Mouse (Mus musculus): ENCODE data around the gene Lce1m. TPM values are rescaled to one million over a fixed set of nuclear protein-coding genes. Genes with fewer than 3 reads are reported as not detected.
"Not testable (repeated sequence)": the region's sequence is repeated elsewhere in the genome, so short reads cannot be mapped to it uniquely, and the experiment has no call there.

Gene Lce1m
- not detected in 2 replicates for polyA plus RNA-seq (2014; fragmentation: Nextera tagmentation; extraction: Ambion mirVana)

GRCm38 (mm10) chr3:93018960-93019359, at the start of gene Lce1m:
Gene Lce1m, minus strand, starts transcription at chr3:93019060.
- H3K4me2 ChIP-seq (ENCODE audit: low read length) = no peak within 1 kb of the TSS
- 82% methylated on average over 2 of the region's 2 CpGs for WGBS
- no peak for ATAC-seq (ENCODE audit: insufficient number of reproducible peaks, insufficient read depth, low FRiP score, low read depth)
- H3K4me1 ChIP-seq (ENCODE audit: control insufficient read depth in 2 of 2, insufficient read depth in 2 of 2, low read length in 2 of 2) = no peaks in the 10 kb centered on the region
- no peaks in the 10 kb centered on the region for H3K27me3 ChIP-seq (ENCODE audit: control insufficient read depth, insufficient read depth, low read length)
- no peak within 1 kb of the TSS for H3K9ac ChIP-seq (ENCODE audit: low read length)
- H3K4me3 ChIP-seq (ENCODE audit: control insufficient read depth in 1 of 2, insufficient read depth in 1 of 2, low read depth in 1 of 2, low read length in 2 of 2) = no peak within 1 kb of the TSS
- H3K9me3 ChIP-seq (ENCODE audit: control insufficient read depth, low read length) = no peaks in the 10 kb centered on the region
- H3K36me3 ChIP-seq (ENCODE audit: control insufficient read depth, insufficient read depth, low read length) = no peaks in the 10 kb centered on the region
- H3K27ac ChIP-seq (replicated peaks in 1 of 2; ENCODE audit: control insufficient read depth in 1 of 2, insufficient read depth in 1 of 2, low read depth in 2 of 2, low read length in 2 of 2) = no peak within 1 kb of the TSS

GRCm38 (mm10) chr3:93068523-93068922, 49.7 kb upstream of the Lce1m start, which contains the start of gene Gm4858:
Gene Gm4858, plus strand, starts transcription at chr3:93068823.
- not testable (repeated sequence) for H3K9me3 ChIP-seq (ENCODE audit: control insufficient read depth, low read length); H3K9ac ChIP-seq (ENCODE audit: low read length); H3K4me2 ChIP-seq (ENCODE audit: low read length); H3K27me3 ChIP-seq (ENCODE audit: control insufficient read depth, insufficient read depth, low read length); H3K4me1 ChIP-seq (ENCODE audit: control insufficient read depth in 2 of 2, insufficient read depth in 2 of 2, low read length in 2 of 2); H3K36me3 ChIP-seq (ENCODE audit: control insufficient read depth, insufficient read depth, low read length); ATAC-seq (ENCODE audit: insufficient number of reproducible peaks, insufficient read depth, low FRiP score, low read depth); H3K4me3 ChIP-seq (ENCODE audit: control insufficient read depth in 1 of 2, insufficient read depth in 1 of 2, low read depth in 1 of 2, low read length in 2 of 2); H3K27ac ChIP-seq (replicated peaks in 1 of 2; ENCODE audit: control insufficient read depth in 1 of 2, insufficient read depth in 1 of 2, low read depth in 2 of 2, low read length in 2 of 2)

GRCm38 (mm10) chr3:93052826-93053474, 34.1 kb upstream of the Lce1m start:
- Histone ChIP-seq H3K9me3 (ENCODE audit: control insufficient read depth, low read length) (no peaks in the 10 kb centered on the region), H3K36me3 (ENCODE audit: control insufficient read depth, insufficient read depth, low read length) (no peaks in the 10 kb centered on the region), H3K27me3 (ENCODE audit: control insufficient read depth, insufficient read depth, low read length) (no peaks in the 10 kb centered on the region), H3K27ac (replicated peaks in 1 of 2; ENCODE audit: control insufficient read depth in 1 of 2, insufficient read depth in 1 of 2, low read depth in 2 of 2, low read length in 2 of 2) (no peak overlapping the region), H3K4me2 (ENCODE audit: low read length) (no peak overlapping the region), H3K9ac (ENCODE audit: low read length) (no peak overlapping the region), H3K4me1 (ENCODE audit: control insufficient read depth in 2 of 2, insufficient read depth in 2 of 2, low read length in 2 of 2) (no peaks in the 10 kb centered on the region), H3K4me3 (ENCODE audit: control insufficient read depth in 1 of 2, insufficient read depth in 1 of 2, low read depth in 1 of 2, low read length in 2 of 2) (no peak overlapping the region)
- no peak for ATAC-seq (ENCODE audit: insufficient number of reproducible peaks, insufficient read depth, low FRiP score, low read depth)
- 50% methylated on average over 10 of the region's 10 CpGs for WGBS

- H3K4me3 ChIP-seq (ENCODE audit: control insufficient read depth in 1 of 2, insufficient read depth in 1 of 2, low read depth in 1 of 2, low read length in 2 of 2) = no peak overlapping the region
- WGBS = 79% methylated on average over 1 of the region's 1 CpGs
- no peak for ATAC-seq (ENCODE audit: insufficient number of reproducible peaks, insufficient read depth, low FRiP score, low read depth)
Measured at GRCm38 (mm10) chr3:93050182-93050581, 31.3 kb upstream of the Lce1m start.

GRCm38 (mm10) chr3:93031450-93031849, 12.6 kb upstream of the Lce1m start:
- Histone ChIP-seq H3K27ac (replicated peaks in 1 of 2; ENCODE audit: control insufficient read depth in 1 of 2, insufficient read depth in 1 of 2, low read depth in 2 of 2, low read length in 2 of 2) (no peak overlapping the region), H3K4me1 (ENCODE audit: control insufficient read depth in 2 of 2, insufficient read depth in 2 of 2, low read length in 2 of 2) (no peaks in the 10 kb centered on the region), H3K9me3 (ENCODE audit: control insufficient read depth, low read length) (no peaks in the 10 kb centered on the region), H3K9ac (ENCODE audit: low read length) (no peak overlapping the region), H3K4me3 (ENCODE audit: control insufficient read depth in 1 of 2, insufficient read depth in 1 of 2, low read depth in 1 of 2, low read length in 2 of 2) (no peak overlapping the region), H3K36me3 (ENCODE audit: control insufficient read depth, insufficient read depth, low read length) (no peaks in the 10 kb centered on the region), H3K27me3 (ENCODE audit: control insufficient read depth, insufficient read depth, low read length) (no peaks in the 10 kb centered on the region), H3K4me2 (ENCODE audit: low read length) (no peak overlapping the region)
- ATAC-seq (ENCODE audit: insufficient number of reproducible peaks, insufficient read depth, low FRiP score, low read depth) = no peak
- WGBS = 45% methylated on average over 5 of the region's 5 CpGs

More at GRCm38 (mm10) chr3:93050182-93050581, 31.3 kb upstream of the Lce1m start:
- Histone ChIP-seq H3K9ac (ENCODE audit: low read length) (no peak overlapping the region), H3K4me2 (ENCODE audit: low read length) (no peak overlapping the region), H3K36me3 (ENCODE audit: control insufficient read depth, insufficient read depth, low read length) (no peaks in the 10 kb centered on the region), H3K9me3 (ENCODE audit: control insufficient read depth, low read length) (no peaks in the 10 kb centered on the region), H3K27me3 (ENCODE audit: control insufficient read depth, insufficient read depth, low read length) (no peaks in the 10 kb centered on the region), H3K27ac (replicated peaks in 1 of 2; ENCODE audit: control insufficient read depth in 1 of 2, insufficient read depth in 1 of 2, low read depth in 2 of 2, low read length in 2 of 2) (no peak overlapping the region), H3K4me1 (ENCODE audit: control insufficient read depth in 2 of 2, insufficient read depth in 2 of 2, low read length in 2 of 2) (no peaks in the 10 kb centered on the region)

- no peaks in the 10 kb centered on the region for H3K27me3 ChIP-seq (ENCODE audit: control insufficient read depth, insufficient read depth, low read length)
- no peak overlapping the region for H3K4me2 ChIP-seq (ENCODE audit: low read length)
- peaks cover 0 to 2% of the 10 kb centered on the region in 2 experiments; a peak in 1 of 4 replicates for H3K4me1 ChIP-seq (ENCODE audit: control insufficient read depth in 2 of 2, insufficient read depth in 2 of 2, low read length in 2 of 2)
- no peak overlapping the region for H3K4me3 ChIP-seq (ENCODE audit: control insufficient read depth in 1 of 2, insufficient read depth in 1 of 2, low read depth in 1 of 2, low read length in 2 of 2)
- H3K27ac ChIP-seq (replicated peaks in 1 of 2; ENCODE audit: control insufficient read depth in 1 of 2, insufficient read depth in 1 of 2, low read depth in 2 of 2, low read length in 2 of 2) = no peak overlapping the region
- no peaks in the 10 kb centered on the region for H3K9me3 ChIP-seq (ENCODE audit: control insufficient read depth, low read length)
- H3K36me3 ChIP-seq (ENCODE audit: control insufficient read depth, insufficient read depth, low read length) = no peaks in the 10 kb centered on the region
- H3K9ac ChIP-seq (ENCODE audit: low read length) = no peak overlapping the region
- 39% methylated on average over 2 of the region's 2 CpGs for WGBS
- ATAC-seq (ENCODE audit: insufficient number of reproducible peaks, insufficient read depth, low FRiP score, low read depth) = no peak
Measured at GRCm38 (mm10) chr3:93025486-93025885, 6.6 kb upstream of the Lce1m start.

GRCm38 (mm10) chr3:93023411-93024184, 4.7 kb upstream of the Lce1m start:
- H3K4me2 ChIP-seq (ENCODE audit: low read length) = no peak overlapping the region
- H3K27ac ChIP-seq (replicated peaks in 1 of 2; ENCODE audit: control insufficient read depth in 1 of 2, insufficient read depth in 1 of 2, low read depth in 2 of 2, low read length in 2 of 2) = no peak overlapping the region
- no peaks in the 10 kb centered on the region for H3K9me3 ChIP-seq (ENCODE audit: control insufficient read depth, low read length)
- H3K27me3 ChIP-seq (ENCODE audit: control insufficient read depth, insufficient read depth, low read length) = no peaks in the 10 kb centered on the region
- H3K4me1 ChIP-seq (ENCODE audit: control insufficient read depth in 2 of 2, insufficient read depth in 2 of 2, low read length in 2 of 2) = peaks cover 0 to 2% of the 10 kb centered on the region in 2 experiments; a peak in 1 of 4 replicates
- WGBS = 61% methylated on average over 3 of the region's 3 CpGs
- no peak overlapping the region for H3K9ac ChIP-seq (ENCODE audit: low read length)
- ATAC-seq (ENCODE audit: insufficient number of reproducible peaks, insufficient read depth, low FRiP score, low read depth) = no peak
- H3K36me3 ChIP-seq (ENCODE audit: control insufficient read depth, insufficient read depth, low read length) = no peaks in the 10 kb centered on the region
- H3K4me3 ChIP-seq (ENCODE audit: control insufficient read depth in 1 of 2, insufficient read depth in 1 of 2, low read depth in 1 of 2, low read length in 2 of 2) = no peak overlapping the region
